Mouse (Mus musculus) neural tube, embryonic 11.5 days (tissue): ENCODE measurements around the gene Mt2. TPM values are rescaled to one million over a fixed set of nuclear protein-coding genes. Genes with fewer than 3 reads are reported as not detected.

Experiments
- ATAC-seq: fragments of 200-750 bp; cut with Nextera tagmentation; 2 replicates; pipeline ENCODE4 v1.8.0; 2017; ENCODE audit warnings: moderate number of reproducible peaks, mild to moderate bottlenecking, moderate TSS enrichment, moderate library complexity; ENCODE audit not compliant: insufficient read depth, low FRiP score, low TSS enrichment
- DNase-seq: peaks from one replicate; pipeline ENCODE4 v3.0.0-alpha.2; 2015; ENCODE audit warnings: low spot score
- H3K27ac ChIP-seq: fragments of 300-500 bp; sonication (generic); 2 replicates; pipeline ENCODE4 v1.5.1; 2014; ENCODE audit warnings: low read depth, mild to moderate bottlenecking, low read length
- H3K27me3 ChIP-seq: fragments of 300-500 bp; sonication (generic); 2 replicates; pipeline ENCODE4 v1.6.1; 2014; ENCODE audit warnings: mild to moderate bottlenecking, low read length, mixed read lengths; ENCODE audit not compliant: control insufficient read depth, insufficient read depth
- H3K36me3 ChIP-seq: fragments of 300-500 bp; sonication (generic); 2 replicates; pipeline ENCODE4 v1.6.1; 2014; ENCODE audit warnings: mild to moderate bottlenecking, low read length, moderate library complexity, mixed read lengths; ENCODE audit not compliant: control insufficient read depth, insufficient read depth
- H3K4me1 ChIP-seq: fragments of 300-500 bp; sonication (generic); 2 replicates; pipeline ENCODE4 v1.6.1; 2014; ENCODE audit warnings: low read length, mixed read lengths; ENCODE audit not compliant: control insufficient read depth, insufficient read depth
- H3K4me2 ChIP-seq: fragments of 300-500 bp; sonication (generic); 2 replicates; pipeline ENCODE4 v1.6.1; 2014; ENCODE audit warnings: low read depth, mild to moderate bottlenecking, moderate library complexity
- H3K4me3 ChIP-seq: fragments of 300-500 bp; sonication (generic); 2 replicates; pipeline ENCODE4 v1.5.1; 2014; ENCODE audit warnings: low read depth, low read length
- H3K9ac ChIP-seq: fragments of 300-500 bp; sonication (generic); 2 replicates; pipeline ENCODE4 v1.6.1; 2014; ENCODE audit warnings: mild to moderate bottlenecking, low read length
- H3K9me3 ChIP-seq: fragments of 300-500 bp; sonication (generic); 2 replicates; pipeline ENCODE4 v1.6.1; 2016; ENCODE audit warnings: low read length; ENCODE audit not compliant: control insufficient read depth
- WGBS: fragments of 180-500 bp; shearing (Covaris S2); extraction: QIAGEN DNeasy Blood & Tissue Kit; methylation state at CpG from one replicate; pipeline ENCODE4 v1.1.7; 2014; 5-methylcytosine and 5-hydroxymethylcytosine counted together
- polyA plus RNA-seq: library from polyadenylated mRNA; unstranded; fragments of >200 nt; fragmentation: Nextera tagmentation; extraction: Ambion mirVana; gene quantifications from 2 replicates; pipeline ENCODE4 v1.2.1, GENCODE M21; 2014

Mt2 gene
- polyA plus RNA-seq, 1 experiment from 2014 or later = 21.2 TPM

DNA sequence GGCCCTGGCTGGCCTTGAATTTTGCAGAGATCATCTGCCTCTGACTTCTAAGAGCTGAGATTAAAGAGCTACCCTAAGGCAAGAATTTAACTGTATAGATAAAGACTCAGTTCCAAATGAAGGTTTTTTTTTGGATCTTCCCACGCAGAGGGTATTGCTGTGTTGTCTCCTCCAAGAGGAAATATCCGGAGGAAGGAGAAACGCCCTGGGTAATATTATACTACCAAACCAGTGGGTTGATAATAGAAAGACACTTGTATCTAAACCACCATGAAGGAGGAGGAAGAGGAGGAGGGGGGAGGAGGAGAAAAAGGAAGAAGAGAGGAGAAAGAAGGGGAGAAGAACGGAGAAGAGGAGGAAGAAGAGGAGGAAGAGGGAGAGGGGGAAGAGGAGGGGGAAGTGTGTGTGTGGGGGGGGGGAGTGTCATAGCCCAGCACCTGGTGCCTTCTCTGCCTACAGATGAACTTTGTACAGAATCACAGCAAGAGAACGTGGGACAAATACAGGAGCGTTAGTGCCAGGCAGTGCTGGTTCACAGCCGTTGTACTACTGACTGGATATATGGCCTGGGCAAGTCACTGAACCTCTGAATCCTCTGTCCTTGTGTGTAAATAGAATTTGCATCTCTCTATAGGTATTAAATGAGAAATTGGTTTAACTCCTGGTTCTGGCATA is 5.4 kb downstream of the Mt2 start:
- H3K9me3 ChIP-seq = no peaks in the 10 kb centered on the region
- no peaks in the 10 kb centered on the region for H3K36me3 ChIP-seq
- H3K4me3 ChIP-seq = no peak overlapping the region
- H3K27me3 ChIP-seq = peaks cover 75% of the 10 kb centered on the region
- no peak overlapping the region for H3K9ac ChIP-seq
- no peak overlapping the region for H3K27ac ChIP-seq
- H3K4me1 ChIP-seq = peaks cover 12% of the 10 kb centered on the region
- no peak for DNase-seq
- H3K4me2 ChIP-seq = no peak overlapping the region
- 61% methylated on average over 7 of the region's 7 CpGs for WGBS
- no peak for ATAC-seq

DNA sequence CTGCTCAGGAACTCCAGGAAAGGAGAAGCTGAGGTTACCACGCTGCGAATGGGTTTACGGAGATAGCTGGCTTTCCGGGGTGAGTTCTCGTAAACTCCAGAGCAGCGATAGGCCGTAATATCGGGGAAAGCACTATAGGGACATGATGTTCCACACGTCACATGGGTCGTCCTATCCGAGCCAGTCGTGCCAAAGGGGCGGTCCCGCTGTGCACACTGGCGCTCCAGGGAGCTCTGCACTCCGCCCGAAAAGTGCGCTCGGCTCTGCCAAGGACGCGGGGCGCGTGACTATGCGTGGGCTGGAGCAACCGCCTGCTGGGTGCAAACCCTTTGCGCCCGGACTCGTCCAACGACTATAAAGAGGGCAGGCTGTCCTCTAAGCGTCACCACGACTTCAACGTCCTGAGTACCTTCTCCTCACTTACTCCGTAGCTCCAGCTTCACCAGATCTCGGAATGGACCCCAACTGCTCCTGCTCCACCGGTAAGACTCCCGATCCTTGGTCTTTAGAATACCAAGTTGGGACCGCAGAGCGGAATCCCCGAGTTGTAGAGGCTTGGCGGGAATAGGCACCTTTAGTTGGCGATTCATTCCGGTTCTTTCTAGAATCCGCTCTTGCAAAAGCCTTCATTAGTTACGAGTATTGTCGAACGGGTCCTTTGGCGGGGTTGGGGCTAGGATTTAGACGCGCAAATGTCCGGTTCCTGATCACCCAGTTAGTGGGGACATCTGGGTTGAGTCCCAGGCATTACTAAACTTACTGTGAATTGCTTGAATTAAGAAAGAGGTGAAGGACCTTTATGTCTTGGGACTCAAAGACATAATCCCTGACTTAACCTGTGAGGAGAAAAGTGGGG is 6.6 kb downstream of the Mt2 start, which contains the start of gene Mt1:
Mt1 (plus strand) TSS at position 226 of the 856 bp plus-strand sequence.
- WGBS = under 1% methylated on average over 50 of the region's 50 CpGs
- ATAC-seq = peak; percentile 70; the same call in 1 of the 2 replicates
- no peaks in the 10 kb centered on the region for H3K36me3 ChIP-seq
- peak within 1 kb of the TSS; percentile 71 for H3K4me2 ChIP-seq
- H3K9ac ChIP-seq = peak within 1 kb of the TSS; percentile 18; the same call in 1 of the 2 replicates
- peaks cover 75% of the 10 kb centered on the region for H3K27me3 ChIP-seq
- DNase-seq = peak; percentile 82
- H3K9me3 ChIP-seq = no peaks in the 10 kb centered on the region
- peak within 1 kb of the TSS; percentile 35 for H3K4me3 ChIP-seq
- no peak within 1 kb of the TSS for H3K27ac ChIP-seq
- H3K4me1 ChIP-seq = peaks cover 9% of the 10 kb centered on the region; the same call in 1 of the 2 replicates

DNA sequence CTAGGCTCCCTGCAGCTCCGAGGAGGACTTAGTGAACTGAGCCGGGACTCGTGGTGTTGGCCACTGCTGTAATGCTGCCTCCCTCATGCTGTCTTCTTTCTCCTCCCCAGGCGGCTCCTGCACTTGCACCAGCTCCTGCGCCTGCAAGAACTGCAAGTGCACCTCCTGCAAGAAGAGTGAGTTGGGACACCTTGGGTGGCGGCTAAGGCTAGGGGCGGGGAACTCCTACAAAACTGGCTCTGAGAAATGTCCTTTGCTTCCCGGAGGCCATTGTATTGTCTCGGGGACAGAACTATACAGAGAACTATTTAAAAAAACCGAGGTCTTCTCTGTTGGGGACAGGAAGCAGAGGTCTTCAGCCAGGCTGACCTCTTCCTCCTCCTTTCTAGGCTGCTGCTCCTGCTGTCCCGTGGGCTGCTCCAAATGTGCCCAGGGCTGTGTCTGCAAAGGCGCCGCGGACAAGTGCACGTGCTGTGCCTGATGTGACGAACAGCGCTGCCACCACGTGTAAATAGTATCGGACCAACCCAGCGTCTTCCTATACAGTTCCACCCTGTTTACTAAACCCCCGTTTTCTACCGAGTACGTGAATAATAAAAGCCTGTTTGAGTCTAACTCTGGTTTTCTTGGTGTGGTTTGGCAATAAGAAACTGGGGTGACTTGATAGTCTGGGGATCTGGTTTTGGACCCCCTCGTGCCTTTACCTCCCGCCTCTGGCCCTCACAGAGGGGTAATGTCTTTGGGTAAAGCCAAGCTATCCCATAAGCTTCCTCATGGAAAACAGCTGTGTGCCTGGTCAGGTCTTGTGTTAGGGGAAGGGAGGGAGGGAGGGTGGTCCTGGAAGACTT is 7.5 kb downstream of the Mt2 start:
- 3% methylated on average over 25 of the region's 25 CpGs for WGBS

DNA sequence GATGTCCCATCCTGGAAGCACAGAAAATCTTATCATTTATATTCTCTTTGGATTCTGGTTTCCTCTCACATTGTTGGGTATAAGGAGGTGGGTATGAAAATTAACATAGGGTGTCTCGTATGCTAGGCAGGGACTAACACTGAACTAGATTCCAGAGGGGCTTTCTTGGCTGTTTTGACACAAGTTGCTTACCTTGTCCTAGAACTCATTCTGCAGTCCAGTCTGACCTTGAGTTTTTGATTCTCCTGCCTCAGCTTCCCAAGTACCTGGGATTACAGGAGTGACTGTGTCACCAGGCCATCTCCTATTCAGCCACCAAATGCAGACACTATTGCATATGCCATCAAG is 8.1 kb downstream of the Mt2 start:
- Histone ChIP-seq H3K4me1 (peaks cover 9% of the 10 kb centered on the region; the same call in 1 of the 2 replicates), H3K27ac (no peak overlapping the region), H3K27me3 (peaks cover 74% of the 10 kb centered on the region), H3K4me2 (no peak overlapping the region), H3K9me3 (no peaks in the 10 kb centered on the region), H3K9ac (no peak overlapping the region), H3K36me3 (no peaks in the 10 kb centered on the region), H3K4me3 (no peak overlapping the region)
- ATAC-seq (no peak), DNase-seq (no peak)
- 75% methylated on average over 1 of the region's 1 CpGs for WGBS

More for the DNA sequence above, 7.5 kb downstream of the Mt2 start:
- Histone ChIP-seq H3K9ac (peak overlapping the region; percentile 18; the same call in 1 of the 2 replicates), H3K36me3 (no peaks in the 10 kb centered on the region), H3K9me3 (no peaks in the 10 kb centered on the region), H3K4me1 (peaks cover 9% of the 10 kb centered on the region; the same call in 1 of the 2 replicates), H3K4me3 (peak overlapping the region; percentile 35), H3K4me2 (peak overlapping the region; percentile 71), H3K27me3 (peaks cover 74% of the 10 kb centered on the region), H3K27ac (no peak overlapping the region)
- ATAC-seq = no peak
- peak; percentile 29 for DNase-seq

DNA sequence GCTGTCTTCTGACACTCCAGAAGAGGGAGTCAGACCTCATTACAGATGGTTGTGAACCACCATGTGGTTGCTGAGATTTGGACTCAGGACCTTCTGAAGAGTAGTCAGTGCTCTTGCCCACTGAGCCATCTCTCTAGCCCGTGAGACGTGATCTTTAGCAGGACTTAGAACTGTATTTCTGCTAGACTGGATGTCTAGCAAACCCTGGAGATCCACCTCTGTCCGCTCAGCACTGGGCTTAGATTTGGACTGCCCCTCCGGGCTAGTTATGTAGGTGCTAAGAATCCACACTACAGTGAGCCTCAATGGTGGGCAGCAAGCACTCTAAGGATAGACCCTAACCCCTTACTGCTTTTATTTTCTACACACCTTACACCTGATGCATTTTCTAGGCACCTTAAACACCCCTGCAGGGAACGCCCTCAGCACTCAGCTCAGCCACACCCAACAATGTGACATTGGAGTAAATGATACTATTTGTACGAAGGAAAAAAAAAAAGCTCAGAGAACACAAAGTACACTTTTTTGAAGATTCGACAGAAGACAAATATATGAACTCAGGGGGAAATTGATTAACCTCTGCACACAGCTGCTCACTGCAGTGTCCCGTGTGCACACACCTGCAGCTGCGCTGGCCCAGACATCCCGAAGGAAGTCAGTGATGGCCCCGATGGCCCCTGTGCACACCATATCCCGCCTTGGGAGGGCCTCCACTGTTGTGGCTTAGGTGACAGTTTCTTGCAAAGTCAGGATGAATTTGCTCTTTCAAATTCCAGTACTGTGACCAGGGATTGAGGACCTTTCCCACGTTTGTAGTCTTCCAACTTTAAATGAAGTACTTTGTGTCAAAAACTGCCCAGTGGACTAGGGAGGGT is 9.8 kb downstream of the Mt2 start:
- H3K27me3 ChIP-seq = peaks cover 84% of the 10 kb centered on the region
- DNase-seq (no peak), ATAC-seq (no peak)
- no peaks in the 10 kb centered on the region for H3K36me3 ChIP-seq
- peaks cover 11% of the 10 kb centered on the region; the same call in 1 of the 2 replicates for H3K4me1 ChIP-seq
- no peak overlapping the region for H3K4me2 ChIP-seq
- H3K27ac ChIP-seq = no peak overlapping the region
- no peak overlapping the region for H3K4me3 ChIP-seq
- 63% methylated on average over 13 of the region's 13 CpGs for WGBS
- no peaks in the 10 kb centered on the region for H3K9me3 ChIP-seq
- no peak overlapping the region for H3K9ac ChIP-seq

DNA sequence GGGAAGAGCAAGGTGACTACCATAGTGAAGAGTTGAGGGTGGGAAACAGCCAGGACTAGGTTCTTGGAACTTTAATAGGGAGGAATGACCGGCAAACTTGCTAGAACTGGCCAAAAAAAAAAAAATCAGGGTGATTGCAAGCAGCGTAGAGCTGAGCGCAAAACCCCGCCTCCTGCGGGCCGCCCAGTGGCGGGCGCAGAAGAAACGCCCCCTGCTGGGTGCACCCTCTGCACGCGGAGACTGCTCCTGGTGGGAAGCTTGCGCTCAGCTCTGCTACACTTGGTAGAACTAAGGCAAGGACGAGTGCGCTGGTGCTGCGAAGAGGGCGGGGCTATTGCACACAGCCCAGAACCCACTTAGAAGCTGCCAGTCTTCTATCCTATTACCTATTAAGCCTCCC is 10.7 kb downstream of the Mt2 start:
- Histone ChIP-seq H3K4me1 (peaks cover 11% of the 10 kb centered on the region; the same call in 1 of the 2 replicates), H3K9ac (no peak overlapping the region), H3K27ac (no peak overlapping the region), H3K27me3 (peaks cover 81% of the 10 kb centered on the region), H3K4me3 (no peak overlapping the region), H3K4me2 (peak overlapping the region; percentile 7; the same call in 1 of the 2 replicates), H3K36me3 (no peaks in the 10 kb centered on the region), H3K9me3 (no peaks in the 10 kb centered on the region)
- peak; percentile 74 for DNase-seq
- 0% methylated on average over 16 of the region's 16 CpGs for WGBS
- ATAC-seq = 0 out of 2 replicates have a peak, but pooled peaks have one; percentile 32

DNA sequence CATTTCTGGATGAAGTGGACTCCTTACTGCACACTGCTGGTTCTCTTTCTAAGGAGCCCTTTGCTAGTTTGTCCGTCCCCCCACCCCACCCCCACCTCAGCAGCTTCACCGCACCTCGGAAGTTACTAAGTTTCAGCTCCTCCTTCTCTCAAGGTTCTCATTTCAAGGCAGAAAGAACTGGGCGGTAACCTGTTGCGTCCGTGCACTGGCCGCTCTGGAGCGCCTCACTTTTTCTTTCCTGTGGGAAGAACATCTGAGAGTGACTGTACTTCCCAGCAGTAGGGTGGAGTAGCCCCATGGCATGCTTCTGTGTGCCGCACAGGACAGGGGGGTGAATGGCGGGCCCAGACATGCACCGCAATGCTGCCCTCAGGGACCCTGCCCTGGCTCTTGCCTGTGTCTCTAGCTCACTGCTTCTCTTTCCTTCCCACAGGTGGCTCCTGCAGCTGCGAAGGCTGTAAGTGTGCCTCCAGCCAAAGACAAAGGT is 11.9 kb downstream of the Mt2 start:
- no peak for ATAC-seq
- Histone ChIP-seq H3K9me3 (no peaks in the 10 kb centered on the region), H3K4me3 (no peak overlapping the region), H3K9ac (no peak overlapping the region), H3K4me2 (no peak overlapping the region), H3K4me1 (peaks cover 5% of the 10 kb centered on the region; the same call in 1 of the 2 replicates), H3K36me3 (no peaks in the 10 kb centered on the region), H3K27me3 (peaks cover 70% of the 10 kb centered on the region), H3K27ac (no peak overlapping the region)
- 18% methylated on average over 12 of the region's 12 CpGs for WGBS
- no peak for DNase-seq
